In the genomic region with DNA sequence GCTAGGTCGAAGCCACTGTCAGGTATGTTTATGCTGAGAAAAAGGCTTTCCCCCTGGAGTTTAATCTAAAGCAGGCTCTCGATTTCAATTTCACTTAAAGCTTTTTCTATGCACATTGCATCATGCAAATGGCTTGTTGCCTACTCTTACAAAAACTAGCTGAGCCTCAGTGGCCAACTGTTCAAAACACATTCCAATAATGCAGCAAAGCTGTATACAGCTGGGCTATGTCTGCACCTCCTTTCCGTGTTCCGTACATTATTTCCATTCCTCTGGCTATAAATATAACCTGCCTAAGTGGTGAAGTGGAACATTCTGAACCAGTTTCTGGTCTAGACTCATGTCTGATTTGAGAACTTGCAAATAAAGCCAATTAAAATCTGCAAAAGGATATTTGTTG, we compare ENCODE assay signal across 21 mouse cellular contexts. TPM values are rescaled to one million over a fixed set of nuclear protein-coding genes. Genes with fewer than 3 reads are reported as not detected.
DNase-seq lines count a peak whose midpoint lies in the region; ATAC-seq lines count a peak whose summit lies in the region.
"Had no signal": no experiment of that assay in that cellular context is flagged by ENCODE, and none has a peak within 500 bp of the region (broad histone marks: within the 10 kb centered on the region; RNA-seq: fewer than 3 reads in every experiment).

No protein-coding gene starts in this region.

- H3K27me3 ChIP-seq in embryonic facial prominence, embryonic 14.5 days (replicated peaks; ENCODE audit: control insufficient read depth, insufficient read depth, low read length): no peaks in the 10 kb centered on the region
- H3K27me3 ChIP-seq in embryonic facial prominence, embryonic 10.5 days (replicated peaks; ENCODE audit: low read depth, poor library complexity, severe bottlenecking): no peaks in the 10 kb centered on the region
- no peaks in the 10 kb centered on the region for H3K27me3 ChIP-seq in heart, embryonic 14.5 days (ENCODE audit: control insufficient read depth, insufficient read depth, low read length)
- H3K27me3 ChIP-seq in heart, embryonic 10.5 days (ENCODE audit: insufficient read depth, poor library complexity, severe bottlenecking): no peaks in the 10 kb centered on the region
- H3K27me3 ChIP-seq in embryonic facial prominence, embryonic 15.5 days: no peaks in the 10 kb centered on the region
- H3K27me3 ChIP-seq: forebrain, embryonic 12.5 days; intestine, embryonic 15.5 days; kidney, embryonic 15.5 days; liver, embryonic 13.5 days; midbrain, embryonic 12.5 days; neural tube, embryonic 13.5 days had no signal

- DNase-seq in embryonic facial prominence, embryonic 14.5 days (ENCODE audit: low spot score): peak; percentile 59
- DNase-seq in embryonic facial prominence, embryonic 10.5 days (ENCODE audit: low spot score): no peak
- DNase-seq in heart, embryonic 10.5 days (ENCODE audit: low spot score): no peak
- DNase-seq in left cerebral cortex, postnatal 36 days (ENCODE audit: low spot score in 2 of 2): peak; percentile 12 to 16
- DNase-seq in left cerebral cortex, postnatal 4 days: no peak
- DNase-seq in kidney, postnatal 25 days: no peak
- DNase-seq: cerebellum, adult 9-11 months; gastrocnemius, adult 2 months; liver, embryonic 13.5 days; thymus, postnatal 25 days had no signal

- no peak overlapping the region for H3K4me2 ChIP-seq in embryonic facial prominence, embryonic 14.5 days (ENCODE audit: low read depth, low read length)
- H3K4me2 ChIP-seq in heart, embryonic 14.5 days (ENCODE audit: low read length): no peak overlapping the region
- no peak overlapping the region for H3K4me2 ChIP-seq in embryonic facial prominence, embryonic 15.5 days (replicated peaks)
- H3K4me2 ChIP-seq: forebrain, embryonic 12.5 days; hindbrain, embryonic 14.5 days; intestine, embryonic 15.5 days; kidney, embryonic 15.5 days; liver, embryonic 13.5 days; midbrain, embryonic 12.5 days; neural tube, embryonic 13.5 days had no signal

- intact Hi-C loops in left cerebral cortex, postnatal 36 days (cut with DNase I): no loop called here
- intact Hi-C loops in left cerebral cortex, postnatal 4 days (cut with DNase I): no loop called here

- H3K4me3 ChIP-seq in embryonic facial prominence, embryonic 14.5 days (ENCODE audit: low read depth, low read length): no peak overlapping the region
- H3K4me3 ChIP-seq in embryonic facial prominence, embryonic 10.5 days: no peak overlapping the region
- H3K4me3 ChIP-seq in heart, embryonic 14.5 days (ENCODE audit: control insufficient read depth in 1 of 2, insufficient read depth in 1 of 2, low read depth in 1 of 2, low read length in 2 of 2): no peak overlapping the region
- no peak overlapping the region for H3K4me3 ChIP-seq in heart, embryonic 10.5 days
- no peak overlapping the region for H3K4me3 ChIP-seq in embryonic facial prominence, embryonic 15.5 days (replicated peaks)
- H3K4me3 ChIP-seq: forebrain, embryonic 12.5 days; gastrocnemius, adult 2 months; intestine, embryonic 15.5 days; kidney, embryonic 15.5 days; liver, embryonic 13.5 days; midbrain, embryonic 12.5 days; neural tube, embryonic 13.5 days had no signal

- 61% methylated on average over 4 of the region's 4 CpGs for WGBS in embryonic facial prominence, embryonic 14.5 days
- WGBS in embryonic facial prominence, embryonic 10.5 days: 87% methylated on average over 4 of the region's 4 CpGs
- WGBS in heart, embryonic 14.5 days: 52% methylated on average over 4 of the region's 4 CpGs
- WGBS in heart, embryonic 10.5 days: 78% methylated on average over 4 of the region's 4 CpGs
- WGBS in embryonic facial prominence, embryonic 15.5 days: 52% methylated on average over 4 of the region's 4 CpGs

- ATAC-seq in embryonic facial prominence, embryonic 14.5 days (ENCODE audit: low read depth): no peak; the same call in 1 of the 2 replicates
- no peak for ATAC-seq in heart, embryonic 14.5 days (ENCODE audit: insufficient number of reproducible peaks, insufficient read depth, low FRiP score, low read depth)
- no peak for ATAC-seq in embryonic facial prominence, embryonic 15.5 days (ENCODE audit: insufficient number of reproducible peaks, low FRiP score, low TSS enrichment, low read depth)
- ATAC-seq: CD4-positive, CD25-positive, alpha-beta regulatory T cell, adult 4 months; intestine, embryonic 15.5 days had no signal

- H3K4me1 ChIP-seq in embryonic facial prominence, embryonic 14.5 days (ENCODE audit: control insufficient read depth, insufficient read depth, low read length): no peaks in the 10 kb centered on the region
- no peaks in the 10 kb centered on the region for H3K4me1 ChIP-seq in embryonic facial prominence, embryonic 10.5 days
- peaks cover 3 to 5% of the 10 kb centered on the region in 2 experiments; a peak in 3 of 4 replicates for H3K4me1 ChIP-seq in heart, embryonic 14.5 days (ENCODE audit: control insufficient read depth in 2 of 2, insufficient read depth in 2 of 2, low read length in 2 of 2)
- H3K4me1 ChIP-seq in heart, embryonic 10.5 days: no peaks in the 10 kb centered on the region; the same call in 1 of the 2 replicates
- 0 out of 2 replicates have a peak, but pooled peaks cover 2% of the 10 kb centered on the region for H3K4me1 ChIP-seq in embryonic facial prominence, embryonic 15.5 days
- H3K4me1 ChIP-seq: forebrain, embryonic 12.5 days; intestine, embryonic 15.5 days; liver, embryonic 13.5 days; midbrain, embryonic 12.5 days; neural tube, embryonic 13.5 days had no signal

- H3K27ac ChIP-seq in embryonic facial prominence, embryonic 14.5 days (replicated peaks; ENCODE audit: low read depth, low read length): no peak overlapping the region
- no peak overlapping the region for H3K27ac ChIP-seq in embryonic facial prominence, embryonic 10.5 days (replicated peaks)
- peak overlapping the region; percentile 61 to 74 for H3K27ac ChIP-seq in heart, embryonic 14.5 days (replicated peaks in 1 of 2; ENCODE audit: control insufficient read depth in 1 of 2, insufficient read depth in 1 of 2, low read depth in 2 of 2, low read length in 2 of 2)
- H3K27ac ChIP-seq in heart, embryonic 10.5 days: no peak overlapping the region
- peak overlapping the region; percentile 35; the same call in 1 of the 2 replicates for H3K27ac ChIP-seq in embryonic facial prominence, embryonic 15.5 days (replicated peaks)
- H3K27ac ChIP-seq: forebrain, embryonic 12.5 days; gastrocnemius, adult 2 months; hindbrain, embryonic 14.5 days; intestine, embryonic 15.5 days; kidney, embryonic 15.5 days; liver, embryonic 13.5 days; macrophage; midbrain, embryonic 12.5 days; neural tube, embryonic 13.5 days had no signal

- H3K9me3 ChIP-seq in embryonic facial prominence, embryonic 14.5 days (ENCODE audit: control insufficient read depth, low read length): no peaks in the 10 kb centered on the region
- no peaks in the 10 kb centered on the region for H3K9me3 ChIP-seq in embryonic facial prominence, embryonic 10.5 days
- no peaks in the 10 kb centered on the region for H3K9me3 ChIP-seq in heart, embryonic 14.5 days (ENCODE audit: control insufficient read depth, low read length)
- H3K9me3 ChIP-seq in heart, embryonic 10.5 days: no peaks in the 10 kb centered on the region
- no peaks in the 10 kb centered on the region for H3K9me3 ChIP-seq in embryonic facial prominence, embryonic 15.5 days (replicated peaks)
- H3K9me3 ChIP-seq: forebrain, embryonic 12.5 days; G1E; intestine, embryonic 15.5 days; kidney, embryonic 15.5 days; liver, embryonic 13.5 days; midbrain, embryonic 12.5 days; neural tube, embryonic 13.5 days had no signal

- no peak overlapping the region for H3K9ac ChIP-seq in embryonic facial prominence, embryonic 14.5 days (ENCODE audit: low read depth, low read length)
- no peak overlapping the region for H3K9ac ChIP-seq in heart, embryonic 14.5 days (ENCODE audit: low read length)
- no peak overlapping the region for H3K9ac ChIP-seq in embryonic facial prominence, embryonic 15.5 days
- H3K9ac ChIP-seq: forebrain, embryonic 12.5 days; hindbrain, embryonic 14.5 days; intestine, embryonic 15.5 days; kidney, embryonic 15.5 days; liver, embryonic 13.5 days; midbrain, embryonic 12.5 days; neural tube, embryonic 13.5 days had no signal

- no peaks in the 10 kb centered on the region for H3K36me3 ChIP-seq in embryonic facial prominence, embryonic 14.5 days (ENCODE audit: control insufficient read depth, insufficient read depth, low read length)
- no peaks in the 10 kb centered on the region for H3K36me3 ChIP-seq in embryonic facial prominence, embryonic 10.5 days (replicated peaks)
- no peaks in the 10 kb centered on the region for H3K36me3 ChIP-seq in heart, embryonic 14.5 days (ENCODE audit: control insufficient read depth, insufficient read depth, low read length)
- no peaks in the 10 kb centered on the region for H3K36me3 ChIP-seq in heart, embryonic 10.5 days
- H3K36me3 ChIP-seq in embryonic facial prominence, embryonic 15.5 days: no peaks in the 10 kb centered on the region
- H3K36me3 ChIP-seq: forebrain, embryonic 12.5 days; G1E; intestine, embryonic 15.5 days; kidney, embryonic 15.5 days; liver, embryonic 13.5 days; midbrain, embryonic 12.5 days; neural tube, embryonic 13.5 days had no signal

RNA-seq across cellular contexts. Expression of a gene that starts 13.4 kb away (rescaled TPM):
- 85.1 and 98.4 TPM in 2 replicates for polyA plus RNA-seq in embryonic facial prominence, embryonic 14.5 days (2014; fragmentation: Nextera tagmentation; extraction: Ambion mirVana)
- polyA plus RNA-seq in embryonic facial prominence, embryonic 10.5 days (2016; fragmentation: Nextera tagmentation; extraction: Ambion mirVana): 115 TPM in 2 replicates
- polyA plus RNA-seq in heart, embryonic 14.5 days (2014; fragmentation: Nextera tagmentation; extraction: Ambion mirVana): 69.2 and 73.7 TPM in 2 replicates
- 81.3 and 84.0 TPM in 2 replicates for polyA plus RNA-seq in heart, embryonic 10.5 days (2016; fragmentation: Nextera tagmentation; extraction: Ambion mirVana)
- 10 to 100 TPM; 29.5 to 34.9 TPM for total RNA-seq in left cerebral cortex, postnatal 36 days (2021)
- total RNA-seq in left cerebral cortex, postnatal 4 days (2021): 10 to 100 TPM; 62.9 to 79.5 TPM
- 80.1 and 83.8 TPM in 2 replicates for polyA plus RNA-seq in embryonic facial prominence, embryonic 15.5 days (2015; fragmentation: Nextera tagmentation; extraction: Ambion mirVana)

RNA-seq across cellular contexts. Expression of a gene that starts 56.9 kb away (rescaled TPM):
- 12.2 and 16.3 TPM in 2 replicates for polyA plus RNA-seq in embryonic facial prominence, embryonic 14.5 days (2014; fragmentation: Nextera tagmentation; extraction: Ambion mirVana)
- polyA plus RNA-seq in embryonic facial prominence, embryonic 10.5 days (2016; fragmentation: Nextera tagmentation; extraction: Ambion mirVana): 0.53 and 1.00 TPM in 2 replicates
- 4.4 and 5.8 TPM in 2 replicates for polyA plus RNA-seq in heart, embryonic 14.5 days (2014; fragmentation: Nextera tagmentation; extraction: Ambion mirVana)
- polyA plus RNA-seq in heart, embryonic 10.5 days (2016; fragmentation: Nextera tagmentation; extraction: Ambion mirVana): 2.0 and 5.6 TPM in 2 replicates
- 1 to 10 TPM; 2.5 to 2.8 TPM for total RNA-seq in left cerebral cortex, postnatal 36 days (2021)
- total RNA-seq in left cerebral cortex, postnatal 4 days (2021): 1 to 10 TPM; 2.6 to 5.3 TPM
- polyA plus RNA-seq in embryonic facial prominence, embryonic 15.5 days (2015; fragmentation: Nextera tagmentation; extraction: Ambion mirVana): 18.9 and 22.0 TPM in 2 replicates
- polyA plus RNA-seq: G1E had no signal

Comparison
In these comparisons a context has a peak if more than half of its experiments do, and no peak if none do; other contexts are left out.
1. DNase-seq: peak in embryonic facial prominence, embryonic 14.5 days (single experiment) and left cerebral cortex, postnatal 36 days (2 of 2); none in embryonic facial prominence, embryonic 10.5 days (single experiment), heart, embryonic 10.5 days (single experiment), left cerebral cortex, postnatal 4 days (single experiment) and kidney, postnatal 25 days (0 of 2).
2. H3K27ac ChIP-seq: peak in heart, embryonic 14.5 days (2 of 2) and embryonic facial prominence, embryonic 15.5 days (single experiment); none in embryonic facial prominence, embryonic 14.5 days (single experiment), embryonic facial prominence, embryonic 10.5 days (single experiment) and heart, embryonic 10.5 days (single experiment).